Mouse (Mus musculus) testis, adult 2 months (tissue): Measurements from ENCODE around the gene Dnaja3.

Experiments
- CTCF ChIP-seq: fragments of 200-500 bp; IDR thresholded peaks from 2 replicates; pipeline ENCODE4 v1.5.1; 2012; ENCODE audit warnings: low read depth, mild to moderate bottlenecking, inconsistent platforms, low read length, moderate library complexity; ENCODE audit not compliant: control insufficient read depth, insufficient read depth, insufficient replicate concordance
- POLR2A ChIP-seq: fragments of 200-500 bp; IDR thresholded peaks from 2 replicates; pipeline ENCODE4 v1.6.1; 2012; ENCODE audit warnings: low read depth, mild to moderate bottlenecking, inconsistent platforms, low read length, moderate library complexity; ENCODE audit not compliant: control insufficient read depth

DNA sequence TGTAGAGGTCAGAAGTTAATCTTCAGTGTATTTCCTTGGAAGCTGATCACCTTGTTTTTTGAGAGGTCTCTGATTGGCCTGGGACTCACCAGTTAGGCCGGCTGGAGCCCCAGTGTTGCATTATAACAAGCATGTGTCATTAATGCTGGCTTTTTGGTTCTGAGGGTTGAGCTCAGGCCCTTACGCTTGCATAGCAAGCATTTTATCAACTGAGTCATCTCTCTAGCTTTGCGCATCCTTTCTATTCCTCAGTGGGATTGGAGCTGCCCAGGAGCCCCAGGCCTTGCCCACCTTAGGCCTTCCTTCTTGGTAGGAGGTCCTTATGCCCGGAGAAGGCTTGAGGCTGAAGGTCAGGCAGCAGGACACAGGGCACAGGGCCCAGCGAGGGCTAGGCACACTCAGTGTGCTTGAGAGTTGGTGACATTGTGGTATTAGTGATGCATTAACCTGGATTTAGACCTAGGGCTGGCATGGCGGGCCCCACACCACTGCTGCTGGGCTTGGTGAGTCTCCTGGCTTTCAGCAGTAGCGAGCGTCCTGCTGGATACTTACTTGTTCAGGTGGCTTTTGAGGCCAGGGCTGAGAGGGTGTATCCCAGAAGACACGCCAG, 39.0 kb upstream of the Dnaja3 start:
- TF ChIP-seq POLR2A, result no peak
- no peak for TF ChIP-seq CTCF
